In genomic region chr11:115601174-115601573, GRCm38 (mm10) we compare ENCODE assay signal across 23 mouse cellular contexts. TPM values are rescaled to one million over a fixed set of nuclear protein-coding genes. Genes with fewer than 3 reads are reported as not detected.
A peak's percentile ranks its signal among the peaks of the same experiment; 100 is the strongest.
DNase-seq lines count a peak whose midpoint lies in the region; ATAC-seq and TF ChIP-seq lines count a peak whose summit lies in the region.
"Had no signal": no experiment of that assay in that cellular context is flagged by ENCODE, and none has a peak within 500 bp of the region (broad histone marks: within the 10 kb centered on the region; RNA-seq: fewer than 3 reads in every experiment).

No protein-coding gene starts in this region.

- no peak for TF ChIP-seq CTCF in lung, adult 2 months (IDR thresholded peaks at IDR 0.05; ENCODE audit: insufficient read depth, low read length)

- no peak for ATAC-seq in liver, embryonic 11.5 days (replicated peaks; ENCODE audit: low FRiP score)
- no peak for ATAC-seq in liver, embryonic 16.5 days (ENCODE audit: low read depth)
- no peak for ATAC-seq in erythroblast, adult 5-6 weeks (replicated peaks; ENCODE audit: low FRiP score, poor library complexity, severe bottlenecking)
- ATAC-seq: forebrain, embryonic 13.5 days had no signal

- peak overlapping the region; percentile 1; the same call in 1 of the 2 replicates for H3K4me2 ChIP-seq in liver, embryonic 11.5 days
- no peak overlapping the region for H3K4me2 ChIP-seq in liver, embryonic 16.5 days (ENCODE audit: low read depth, low read length)

- H3K4me1 ChIP-seq in liver, embryonic 11.5 days (replicated peaks; ENCODE audit: control insufficient read depth, insufficient read depth, low read length), result peaks cover 37% of the 10 kb centered on the region
- peaks cover 36% of the 10 kb centered on the region for H3K4me1 ChIP-seq in liver, embryonic 16.5 days (ENCODE audit: control insufficient read depth, low read depth, low read length)
- peaks cover 4% of the 10 kb centered on the region for H3K4me1 ChIP-seq in lung, adult 2 months (ENCODE audit: control insufficient read depth, insufficient read depth, low read length)

- H3K36me3 ChIP-seq in liver, embryonic 11.5 days (ENCODE audit: control insufficient read depth, insufficient read depth, low read length), result peaks cover 19% of the 10 kb centered on the region
- H3K36me3 ChIP-seq in liver, embryonic 16.5 days (ENCODE audit: control insufficient read depth, insufficient read depth), result peaks cover 5% of the 10 kb centered on the region; the same call in 1 of the 2 replicates
- peaks cover 3% of the 10 kb centered on the region for H3K36me3 ChIP-seq in splenic B cell, adult 2 months (ENCODE audit: control insufficient read depth, insufficient read depth, low read length, poor library complexity, severe bottlenecking)

- DNase-seq in liver, embryonic 11.5 days (ENCODE audit: low spot score), result no peak
- no peak for DNase-seq in liver
- peak; percentile 74 for DNase-seq in MEL-GATA-1-ER (ENCODE audit: extremely low read depth, low read depth)
- peak; percentile 48 for DNase-seq in splenic B cell, adult 2 months (ENCODE audit: low read depth, low spot score)
- DNase-seq in lung, adult 2 months, result no peak
- no peak for DNase-seq in layer of hippocampus, postnatal 36 days
- DNase-seq: adrenal gland, postnatal 36 days; cerebellum, adult 11 months; cerebellum, postnatal 25 days; embryo, embryonic 11 days; kidney, adult 8-10 months; kidney, postnatal 14 days; lung, embryonic 14.5 days; thymus, adult 2 months; thymus, postnatal 4 days had no signal

- no peak for TF ChIP-seq POLR2A in lung, adult 2 months (IDR thresholded peaks at IDR 0.05; ENCODE audit: borderline replicate concordance, extremely low read depth, low read depth, low read length)

- H3K4me3 ChIP-seq in liver, embryonic 11.5 days (ENCODE audit: low read depth, low read length), result peak overlapping the region; percentile 98; the same call in 1 of the 2 replicates
- no peak overlapping the region for H3K4me3 ChIP-seq in liver, embryonic 16.5 days (ENCODE audit: low read depth, low read length)
- H3K4me3 ChIP-seq in lung, adult 2 months (replicated peaks; ENCODE audit: extremely low read depth, low read depth, low read length), result no peak overlapping the region
- H3K4me3 ChIP-seq: embryonic facial prominence, embryonic 13.5 days; forebrain, embryonic 13.5 days; gastrocnemius, adult 2 months; hindbrain, embryonic 15.5 days had no signal

- 58% methylated on average over 4 of the region's 4 CpGs for WGBS in liver, embryonic 11.5 days
- WGBS in liver, embryonic 16.5 days (ENCODE audit: insufficient replicate concordance), result 45% methylated on average over 4 of the region's 4 CpGs
- WGBS in lung, adult 2 months, result 70% methylated on average over 4 of the region's 4 CpGs

- no peak overlapping the region for H3K27ac ChIP-seq in liver, embryonic 11.5 days (ENCODE audit: low read depth, low read length)
- H3K27ac ChIP-seq in liver, embryonic 16.5 days (ENCODE audit: low read length), result peak overlapping the region; percentile 16; the same call in 1 of the 2 replicates
- H3K27ac ChIP-seq: embryonic facial prominence, embryonic 13.5 days; forebrain, embryonic 13.5 days; gastrocnemius, adult 2 months; hindbrain, embryonic 15.5 days; limb, embryonic 13.5 days; midbrain, embryonic 10.5 days had no signal

- no peaks in the 10 kb centered on the region for H3K27me3 ChIP-seq in liver, embryonic 11.5 days (replicated peaks; ENCODE audit: control insufficient read depth, insufficient read depth, low read length)
- no peaks in the 10 kb centered on the region for H3K27me3 ChIP-seq in liver, embryonic 16.5 days (ENCODE audit: control insufficient read depth, insufficient read depth, low read depth, low read length)
- no peaks in the 10 kb centered on the region for H3K27me3 ChIP-seq in splenic B cell, adult 2 months (ENCODE audit: control insufficient read depth, insufficient read depth, low read length, poor library complexity, severe bottlenecking)
- H3K27me3 ChIP-seq: embryonic facial prominence, embryonic 13.5 days; forebrain, embryonic 13.5 days; hindbrain, embryonic 15.5 days; limb, embryonic 13.5 days had no signal

- H3K9ac ChIP-seq in liver, embryonic 11.5 days (ENCODE audit: low read depth, low read length), result no peak overlapping the region
- no peak overlapping the region for H3K9ac ChIP-seq in liver, embryonic 16.5 days (ENCODE audit: low read depth, low read length)
- H3K9ac ChIP-seq: forebrain, embryonic 13.5 days; hindbrain, embryonic 15.5 days; lung, embryonic 14.5 days had no signal

- H3K9me3 ChIP-seq in liver, embryonic 11.5 days (ENCODE audit: control insufficient read depth, low read length), result no peaks in the 10 kb centered on the region
- no peaks in the 10 kb centered on the region for H3K9me3 ChIP-seq in liver, embryonic 16.5 days (replicated peaks; ENCODE audit: control insufficient read depth, low read length)
- H3K9me3 ChIP-seq: embryonic facial prominence, embryonic 13.5 days; forebrain, embryonic 13.5 days; hindbrain, embryonic 15.5 days; limb, embryonic 13.5 days; midbrain, embryonic 10.5 days had no signal

RNA-seq across cellular contexts. Expression of gene Mrps7, which starts 2.6 kb away (rescaled TPM):
- polyA plus RNA-seq in liver, embryonic 11.5 days (2014; fragmentation: Nextera tagmentation; extraction: Ambion mirVana), result 121 and 125 TPM in 2 replicates
- 47.6 and 49.5 TPM in 2 replicates for polyA plus RNA-seq in liver, embryonic 16.5 days (2015; fragmentation: Nextera tagmentation; extraction: Ambion mirVana)
- total RNA-seq in erythroblast, adult 5-6 weeks (2015; ENCODE audit: low replicate concordance), result 4.8 and 14.2 TPM in 2 replicates
- total RNA-seq in erythroblast, adult 5-6 weeks (2017; ENCODE audit: low replicate concordance), result 6.4 and 13.0 TPM in 2 replicates
- polyA plus RNA-seq in lung, adult 2 months (2012; rRNA removed), result 13.0 and 15.8 TPM in 2 replicates
- 10 to 100 TPM; 48.8 to 61.3 TPM for total RNA-seq in layer of hippocampus, postnatal 36 days (2021)

RNA-seq across cellular contexts. Expression of gene Gga3, which starts 2.7 kb away (rescaled TPM):
- polyA plus RNA-seq in liver, embryonic 11.5 days (2014; fragmentation: Nextera tagmentation; extraction: Ambion mirVana), result 23.6 and 27.4 TPM in 2 replicates
- 7.9 TPM in 2 replicates for polyA plus RNA-seq in liver, embryonic 16.5 days (2015; fragmentation: Nextera tagmentation; extraction: Ambion mirVana)
- 7.9 and 12.3 TPM in 2 replicates for total RNA-seq in erythroblast, adult 5-6 weeks (2015; ENCODE audit: low replicate concordance)
- 12.8 and 18.4 TPM in 2 replicates for total RNA-seq in erythroblast, adult 5-6 weeks (2017; ENCODE audit: low replicate concordance)
- polyA plus RNA-seq in lung, adult 2 months (2012; rRNA removed), result 28.9 and 40.4 TPM in 2 replicates
- 10 to 100 TPM; 68.7 to 80.7 TPM for total RNA-seq in layer of hippocampus, postnatal 36 days (2021)

RNA-seq across cellular contexts. Expression of gene Mif4gd, which starts 11.6 kb away (rescaled TPM):
- polyA plus RNA-seq in liver, embryonic 11.5 days (2014; fragmentation: Nextera tagmentation; extraction: Ambion mirVana), result 39.0 and 41.4 TPM in 2 replicates
- polyA plus RNA-seq in liver, embryonic 16.5 days (2015; fragmentation: Nextera tagmentation; extraction: Ambion mirVana), result 28.4 and 28.6 TPM in 2 replicates
- total RNA-seq in erythroblast, adult 5-6 weeks (2015; ENCODE audit: low replicate concordance), result 13.0 and 26.1 TPM in 2 replicates
- total RNA-seq in erythroblast, adult 5-6 weeks (2017; ENCODE audit: low replicate concordance), result 10.3 and 11.9 TPM in 2 replicates
- 82.0 and 108 TPM in 2 replicates for polyA plus RNA-seq in lung, adult 2 months (2012; rRNA removed)
- 10 to 100 TPM; 21.0 to 21.2 TPM for total RNA-seq in layer of hippocampus, postnatal 36 days (2021)

RNA-seq across cellular contexts. Expression of gene Slc25a19, which starts 26.9 kb away (rescaled TPM):
- 30.2 and 30.9 TPM in 2 replicates for polyA plus RNA-seq in liver, embryonic 11.5 days (2014; fragmentation: Nextera tagmentation; extraction: Ambion mirVana)
- 8.7 and 8.8 TPM in 2 replicates for polyA plus RNA-seq in liver, embryonic 16.5 days (2015; fragmentation: Nextera tagmentation; extraction: Ambion mirVana)
- 1.7 and 5.0 TPM in 2 replicates for total RNA-seq in erythroblast, adult 5-6 weeks (2015; ENCODE audit: low replicate concordance)
- total RNA-seq in erythroblast, adult 5-6 weeks (2017; ENCODE audit: low replicate concordance), result 7.4 and 22.4 TPM in 2 replicates
- polyA plus RNA-seq in lung, adult 2 months (2012; rRNA removed), result 38.4 and 45.9 TPM in 2 replicates
- 10 to 100 TPM; 64.0 to 66.0 TPM for total RNA-seq in layer of hippocampus, postnatal 36 days (2021)

RNA-seq across cellular contexts. Expression of gene Nup85, which starts 36.9 kb away (rescaled TPM):
- polyA plus RNA-seq in liver, embryonic 11.5 days (2014; fragmentation: Nextera tagmentation; extraction: Ambion mirVana), result 277 and 296 TPM in 2 replicates
- polyA plus RNA-seq in liver, embryonic 16.5 days (2015; fragmentation: Nextera tagmentation; extraction: Ambion mirVana), result 94.4 and 96.5 TPM in 2 replicates
- total RNA-seq in erythroblast, adult 5-6 weeks (2015; ENCODE audit: low replicate concordance), result 39.3 and 72.1 TPM in 2 replicates
- total RNA-seq in erythroblast, adult 5-6 weeks (2017; ENCODE audit: low replicate concordance), result 52.1 and 69.3 TPM in 2 replicates
- 32.8 and 41.8 TPM in 2 replicates for polyA plus RNA-seq in lung, adult 2 months (2012; rRNA removed)
- 10 to 100 TPM; 49.8 to 60.7 TPM for total RNA-seq in layer of hippocampus, postnatal 36 days (2021)

Comparison
In these comparisons a context has a peak if more than half of its experiments do, and no peak if none do; other contexts are left out.
1. DNase-seq: peak in MEL-GATA-1-ER (single experiment) and splenic B cell, adult 2 months (single experiment); none in liver, embryonic 11.5 days (single experiment), liver (single experiment), lung, adult 2 months (single experiment) and layer of hippocampus, postnatal 36 days (0 of 2).